Mouse (Mus musculus) megakaryocyte, embryonic 14.5 days (primary cell): ENCODE measurements around the gene Aldh8a1.

Source experiments
- FLI1 ChIP-seq: IDR thresholded peaks from 2 replicates; pipeline ENCODE4 v1.6.1; 2012; ENCODE audit warnings: low read length, inconsistent platforms, mixed read lengths
- GATA1 ChIP-seq: IDR thresholded peaks from 3 replicates; pipeline ENCODE4 v1.6.1; 2012; ENCODE audit warnings: mixed read lengths, low read length, inconsistent platforms, borderline replicate concordance

- TF ChIP-seq FLI1 (no peak), GATA1 (no peak)
These were observed 15.2 kb upstream of the Aldh8a1 start for GRCm38 (mm10) chr10:21361871-21362270.
